Mouse (Mus musculus) E14TG2a.4 (cell line): ENCODE results near the gene Inpp5f.

Experiments used
- H3K27me3 ChIP-seq: 2 replicates; pipeline ENCODE4 v1.6.1; 2014; ENCODE audit warnings: low read length, control low read depth; ENCODE audit not compliant: insufficient read depth
- H3K36me3 ChIP-seq: 2 replicates; pipeline ENCODE4 v1.6.1; 2014; ENCODE audit warnings: low read length, control low read depth; ENCODE audit not compliant: insufficient read depth
- H3K4me1 ChIP-seq: replicated peaks from 2 replicates; pipeline ENCODE4 v1.6.1; 2014; ENCODE audit warnings: low read depth, low read length, control low read depth
- H3K4me3 ChIP-seq: replicated peaks from 2 replicates; pipeline ENCODE4 v1.5.1; 2014; ENCODE audit warnings: mild to moderate bottlenecking, low read length
- H3K9me3 ChIP-seq: 2 replicates; pipeline ENCODE4 v1.6.1; 2014; ENCODE audit warnings: low read length, control low read depth
- CTCF ChIP-seq: conservative IDR thresholded peaks from 2 replicates; pipeline ENCODE4 v1.5.1; 2014; ENCODE audit warnings: low read length
- NANOG ChIP-seq: IDR thresholded peaks from 2 replicates; pipeline ENCODE4 v1.6.1; 2014; ENCODE audit warnings: borderline replicate concordance, low read length, mixed read lengths
- POU5F1 ChIP-seq: IDR thresholded peaks from 2 replicates; pipeline ENCODE4 v1.6.1; 2014; ENCODE audit warnings: low read length, borderline replicate concordance

The Inpp5f gene

GRCm38 (mm10) chr7:128611799-128612411 lies 777 bp downstream of the Inpp5f start:
- no peak for TF ChIP-seq NANOG
- TF ChIP-seq CTCF: no peak
- no peak for TF ChIP-seq POU5F1
- H3K27me3 ChIP-seq: peaks cover 14% of the 10 kb centered on the region
- H3K4me3 ChIP-seq: peak overlapping the region; percentile 95
- peaks cover 19% of the 10 kb centered on the region for H3K4me1 ChIP-seq
- no peaks in the 10 kb centered on the region for H3K36me3 ChIP-seq
- H3K9me3 ChIP-seq: no peaks in the 10 kb centered on the region

- no peak for TF ChIP-seq CTCF
- TF ChIP-seq POU5F1: no peak
- no peak for TF ChIP-seq NANOG
- no peaks in the 10 kb centered on the region for H3K36me3 ChIP-seq
These were observed 1.5 kb downstream of the Inpp5f start for GRCm38 (mm10) chr7:128612521-128613181.

GRCm38 (mm10) chr7:128613578-128613977 lies 2.5 kb downstream of the Inpp5f start:
- H3K9me3 ChIP-seq: no peaks in the 10 kb centered on the region
- peaks cover 19% of the 10 kb centered on the region for H3K4me1 ChIP-seq
- no peak for TF ChIP-seq NANOG
- TF ChIP-seq POU5F1: no peak
- no peak for TF ChIP-seq CTCF
- no peaks in the 10 kb centered on the region for H3K36me3 ChIP-seq
- peaks cover 14% of the 10 kb centered on the region for H3K27me3 ChIP-seq
- H3K4me3 ChIP-seq: no peak overlapping the region

More at GRCm38 (mm10) chr7:128612521-128613181, 1.5 kb downstream of the Inpp5f start:
- Histone ChIP-seq H3K4me1 (peaks cover 19% of the 10 kb centered on the region), H3K9me3 (no peaks in the 10 kb centered on the region), H3K27me3 (peaks cover 14% of the 10 kb centered on the region), H3K4me3 (peak overlapping the region; percentile 95; the same call in 1 of the 2 replicates)

- Histone ChIP-seq H3K9me3 (no peaks in the 10 kb centered on the region), H3K4me1 (peaks cover 4% of the 10 kb centered on the region; the same call in 1 of the 2 replicates), H3K36me3 (no peaks in the 10 kb centered on the region), H3K4me3 (no peak overlapping the region), H3K27me3 (peaks cover 5% of the 10 kb centered on the region)
- TF ChIP-seq CTCF: no peak
- no peak for TF ChIP-seq NANOG
- TF ChIP-seq POU5F1: no peak
These were observed 6.5 kb downstream of the Inpp5f start for GRCm38 (mm10) chr7:128617587-128617986.

GRCm38 (mm10) chr7:128620178-128620577 lies 9.1 kb downstream of the Inpp5f start:
- Histone ChIP-seq H3K4me3 (no peak overlapping the region), H3K9me3 (no peaks in the 10 kb centered on the region), H3K4me1 (no peaks in the 10 kb centered on the region), H3K36me3 (no peaks in the 10 kb centered on the region), H3K27me3 (no peaks in the 10 kb centered on the region)
- no peak for TF ChIP-seq POU5F1
- no peak for TF ChIP-seq NANOG
- TF ChIP-seq CTCF: no peak

GRCm38 (mm10) chr7:128622266-128622961 lies 11.3 kb downstream of the Inpp5f start:
- peaks cover 13% of the 10 kb centered on the region for H3K4me1 ChIP-seq
- H3K36me3 ChIP-seq: no peaks in the 10 kb centered on the region
- no peaks in the 10 kb centered on the region for H3K9me3 ChIP-seq
- no peak overlapping the region for H3K4me3 ChIP-seq
- no peak for TF ChIP-seq NANOG
- no peak for TF ChIP-seq POU5F1
- no peak for TF ChIP-seq CTCF
- no peaks in the 10 kb centered on the region for H3K27me3 ChIP-seq

- TF ChIP-seq NANOG (no peak), CTCF (no peak), POU5F1 (no peak)
- Histone ChIP-seq H3K36me3 (no peaks in the 10 kb centered on the region), H3K9me3 (no peaks in the 10 kb centered on the region), H3K27me3 (no peaks in the 10 kb centered on the region), H3K4me1 (peaks cover 13% of the 10 kb centered on the region), H3K4me3 (no peak overlapping the region)
These were observed 11.9 kb downstream of the Inpp5f start for GRCm38 (mm10) chr7:128622994-128623393.

GRCm38 (mm10) chr7:128625382-128625781 lies 14.3 kb downstream of the Inpp5f start:
- Histone ChIP-seq H3K4me3 (no peak overlapping the region), H3K4me1 (peaks cover 13% of the 10 kb centered on the region), H3K27me3 (no peaks in the 10 kb centered on the region), H3K9me3 (no peaks in the 10 kb centered on the region), H3K36me3 (no peaks in the 10 kb centered on the region)
- no peak for TF ChIP-seq CTCF
- TF ChIP-seq NANOG: no peak
- no peak for TF ChIP-seq POU5F1
